Mouse (Mus musculus) hindlimb bud, embryonic 11.5 days (tissue): ENCODE results near the gene Cmtm6.

Experiments
- DNase-seq: peaks from one replicate; pipeline ENCODE4 v3.0.0-alpha.2; 2012; ENCODE audit warnings: low read depth, low spot score; ENCODE audit errors: extremely low spot score

Gene Cmtm6

DNA sequence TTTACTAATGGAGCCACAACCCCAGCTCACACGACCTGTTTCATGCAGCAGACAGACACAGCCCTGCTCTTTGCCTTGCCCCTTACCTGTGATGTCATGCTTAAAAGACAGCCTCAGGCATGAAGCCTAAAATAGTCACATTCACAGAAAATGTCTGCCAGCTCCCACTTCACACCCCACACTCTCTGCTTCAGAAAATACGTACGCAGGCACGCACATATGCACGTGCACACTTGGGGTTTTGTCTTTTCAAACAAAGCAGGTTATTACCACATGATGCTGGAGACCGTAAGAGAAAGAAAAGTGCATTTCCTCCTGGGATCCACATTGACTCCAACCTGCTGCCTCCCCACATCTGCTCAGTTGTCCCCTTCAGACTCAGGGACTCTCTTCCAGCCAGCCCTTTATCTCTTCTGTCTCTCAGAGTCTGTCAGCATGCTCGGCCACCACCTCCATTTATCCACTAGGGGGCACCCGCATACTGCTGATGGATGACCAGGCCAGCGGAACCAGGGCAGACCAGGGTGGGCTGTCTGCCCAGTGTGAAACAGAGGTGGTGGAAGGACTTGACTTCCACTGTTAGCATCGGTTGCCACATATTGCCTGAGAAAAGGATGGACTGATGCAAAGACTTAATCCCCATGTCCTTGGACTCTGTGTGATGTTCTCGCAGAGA, 66.6 kb downstream of the Cmtm6 start:
- DNase-seq, result peak; percentile 69

DNA sequence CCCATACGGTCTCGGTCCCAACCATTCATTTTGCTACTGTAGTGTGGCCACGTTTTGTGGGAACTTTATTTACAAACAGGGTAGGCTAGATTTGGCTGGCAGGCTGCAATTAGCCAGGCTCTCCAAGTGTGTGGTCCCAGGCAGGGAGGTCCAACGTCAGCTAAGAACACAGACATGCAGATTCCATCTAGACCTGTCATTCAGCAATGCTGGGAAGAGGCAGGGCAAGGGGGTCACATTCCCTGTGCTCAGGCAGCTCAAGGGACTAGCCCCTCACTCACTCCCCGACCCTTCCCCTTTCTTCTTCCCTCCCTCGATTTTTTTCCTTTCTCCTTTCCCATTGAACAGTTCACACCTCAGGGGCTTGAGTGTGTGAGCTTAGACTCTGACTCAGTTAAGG, 67.9 kb downstream of the Cmtm6 start:
- DNase-seq, result no peak
